Mouse (Mus musculus) hindbrain, embryonic 14.5 days (tissue): Measurements from ENCODE around the gene Pik3ap1. TPM values are rescaled to one million over a fixed set of nuclear protein-coding genes. Genes with fewer than 3 reads are reported as not detected.

Experiments
- ATAC-seq: fragments of 200-750 bp; cut with Nextera tagmentation; 2 replicates; pipeline ENCODE4 v1.8.0; 2017; ENCODE audit warnings: moderate number of reproducible peaks, mild to moderate bottlenecking, moderate TSS enrichment, moderate library complexity; ENCODE audit not compliant: low FRiP score
- DNase-seq: peaks from one replicate; pipeline ENCODE4 v3.0.0-alpha.2; 2015; ENCODE audit warnings: low spot score
- H3K27ac ChIP-seq: fragments of 300-500 bp; sonication (generic); 2 replicates; pipeline ENCODE4 v1.5.1; 2014; ENCODE audit warnings: mild to moderate bottlenecking, moderate library complexity
- H3K27me3 ChIP-seq: fragments of 300-500 bp; sonication (generic); 2 replicates; pipeline ENCODE4 v1.6.1; 2014; ENCODE audit warnings: mild to moderate bottlenecking, low read length, mixed read lengths; ENCODE audit not compliant: control insufficient read depth, insufficient read depth
- H3K36me3 ChIP-seq: fragments of 300-500 bp; sonication (generic); replicated peaks from 2 replicates; pipeline ENCODE4 v1.6.1; 2014; ENCODE audit not compliant: control insufficient read depth, insufficient read depth
- H3K4me1 ChIP-seq: fragments of 300-500 bp; sonication (generic); replicated peaks from 2 replicates; pipeline ENCODE4 v1.6.1; 2014; ENCODE audit warnings: antibody characterized with exemption, low read length, mixed read lengths; ENCODE audit not compliant: control insufficient read depth, insufficient read depth
- H3K4me2 ChIP-seq: fragments of 300-500 bp; sonication (generic); replicated peaks from 2 replicates; pipeline ENCODE4 v1.6.1; 2014; ENCODE audit warnings: mild to moderate bottlenecking, moderate library complexity
- H3K4me3 ChIP-seq: fragments of 300-500 bp; sonication (generic); replicated peaks from 2 replicates; pipeline ENCODE4 v1.5.1; 2014; ENCODE audit warnings: mild to moderate bottlenecking, low read length
- H3K9ac ChIP-seq: fragments of 300-500 bp; sonication (generic); 2 replicates; pipeline ENCODE4 v1.6.1; 2014
- H3K9me3 ChIP-seq: fragments of 300-500 bp; sonication (generic); 2 replicates; pipeline ENCODE4 v1.6.1; 2016; ENCODE audit warnings: low read length; ENCODE audit not compliant: control insufficient read depth
- WGBS: fragments of 180-500 bp; shearing (Covaris S2); extraction: QIAGEN DNeasy Blood & Tissue Kit; methylation state at CpG from one replicate; pipeline ENCODE4 v1.1.7; 2014; 5-methylcytosine and 5-hydroxymethylcytosine counted together
- polyA plus RNA-seq: library from polyadenylated mRNA; unstranded; fragments of >200 nt; fragmentation: Nextera tagmentation; extraction: Ambion mirVana; gene quantifications from 2 replicates; pipeline ENCODE4 v1.2.1, GENCODE M21; 2014

Pik3ap1 gene
- polyA plus RNA-seq, 1 experiment from 2014 or later: 2.2 TPM

GRCm38 (mm10) chr19:41360459-41360858, 24.4 kb downstream of the Pik3ap1 start:
- no peak overlapping the region for H3K4me3 ChIP-seq
- H3K4me1 ChIP-seq: no peaks in the 10 kb centered on the region
- H3K9ac ChIP-seq: no peak overlapping the region
- H3K9me3 ChIP-seq: no peaks in the 10 kb centered on the region
- WGBS: 3% methylated on average over 2 of the region's 2 CpGs
- H3K4me2 ChIP-seq: no peak overlapping the region
- DNase-seq (no peak), ATAC-seq (no peak)
- H3K36me3 ChIP-seq: no peaks in the 10 kb centered on the region
- H3K27ac ChIP-seq: no peak overlapping the region
- H3K27me3 ChIP-seq: no peaks in the 10 kb centered on the region

GRCm38 (mm10) chr19:41354287-41354951, 30.5 kb downstream of the Pik3ap1 start:
- no peaks in the 10 kb centered on the region for H3K9me3 ChIP-seq
- DNase-seq: no peak
- no peaks in the 10 kb centered on the region for H3K36me3 ChIP-seq
- no peaks in the 10 kb centered on the region for H3K4me1 ChIP-seq
- WGBS: 83% methylated on average over 17 of the region's 17 CpGs
- H3K4me3 ChIP-seq: no peak overlapping the region
- H3K9ac ChIP-seq: no peak overlapping the region
- ATAC-seq: no peak
- H3K27ac ChIP-seq: no peak overlapping the region
- H3K27me3 ChIP-seq: no peaks in the 10 kb centered on the region
- no peak overlapping the region for H3K4me2 ChIP-seq

- Histone ChIP-seq H3K4me1 (peaks cover 12% of the 10 kb centered on the region), H3K9me3 (no peaks in the 10 kb centered on the region), H3K4me2 (no peak overlapping the region), H3K9ac (no peak overlapping the region), H3K27ac (no peak overlapping the region), H3K27me3 (no peaks in the 10 kb centered on the region), H3K4me3 (no peak overlapping the region), H3K36me3 (no peaks in the 10 kb centered on the region)
- 88% methylated on average over 3 of the region's 3 CpGs for WGBS
- no peak for DNase-seq
- no peak for ATAC-seq
Measured at GRCm38 (mm10) chr19:41349624-41350023, 35.3 kb downstream of the Pik3ap1 start.

- H3K27ac ChIP-seq: no peak overlapping the region
- 88% methylated on average over 3 of the region's 3 CpGs for WGBS
- DNase-seq: no peak
- H3K4me1 ChIP-seq: peaks cover 17% of the 10 kb centered on the region
- H3K27me3 ChIP-seq: no peaks in the 10 kb centered on the region
- ATAC-seq: no peak
- H3K36me3 ChIP-seq: no peaks in the 10 kb centered on the region
- H3K4me2 ChIP-seq: no peak overlapping the region
- H3K9ac ChIP-seq: no peak overlapping the region
- H3K9me3 ChIP-seq: no peaks in the 10 kb centered on the region
- no peak overlapping the region for H3K4me3 ChIP-seq
Measured at GRCm38 (mm10) chr19:41348161-41348560, 36.7 kb downstream of the Pik3ap1 start.

GRCm38 (mm10) chr19:41347326-41347725, 37.6 kb downstream of the Pik3ap1 start:
- no peak for DNase-seq
- no peak overlapping the region for H3K9ac ChIP-seq
- H3K27me3 ChIP-seq: no peaks in the 10 kb centered on the region

GRCm38 (mm10) chr19:41346099-41346850, 38.6 kb downstream of the Pik3ap1 start:
- H3K36me3 ChIP-seq: no peaks in the 10 kb centered on the region
- no peak overlapping the region for H3K27ac ChIP-seq
- H3K9me3 ChIP-seq: no peaks in the 10 kb centered on the region
- H3K4me1 ChIP-seq: peaks cover 17% of the 10 kb centered on the region
- H3K4me3 ChIP-seq: no peak overlapping the region
- H3K27me3 ChIP-seq: no peaks in the 10 kb centered on the region
- no peak for DNase-seq
- no peak overlapping the region for H3K4me2 ChIP-seq
- no peak for ATAC-seq
- H3K9ac ChIP-seq: no peak overlapping the region
- WGBS: 47% methylated on average over 11 of the region's 11 CpGs

More at GRCm38 (mm10) chr19:41347326-41347725, 37.6 kb downstream of the Pik3ap1 start:
- Histone ChIP-seq H3K4me2 (no peak overlapping the region), H3K4me3 (no peak overlapping the region), H3K27ac (no peak overlapping the region), H3K36me3 (no peaks in the 10 kb centered on the region), H3K4me1 (peaks cover 17% of the 10 kb centered on the region), H3K9me3 (no peaks in the 10 kb centered on the region)
- WGBS: 89% methylated on average over 4 of the region's 4 CpGs
- ATAC-seq: no peak

GRCm38 (mm10) chr19:41345028-41345741, 39.7 kb downstream of the Pik3ap1 start:
- 49% methylated on average over 11 of the region's 11 CpGs for WGBS
- Histone ChIP-seq H3K27ac (0 out of 2 replicates have a peak overlapping the region, but pooled peaks have one; percentile 43), H3K4me1 (peaks cover 17% of the 10 kb centered on the region), H3K4me2 (no peak overlapping the region), H3K36me3 (no peaks in the 10 kb centered on the region), H3K9me3 (no peaks in the 10 kb centered on the region), H3K27me3 (no peaks in the 10 kb centered on the region), H3K4me3 (no peak overlapping the region), H3K9ac (no peak overlapping the region)
- DNase-seq (no peak), ATAC-seq (no peak)

- Histone ChIP-seq H3K9me3 (no peaks in the 10 kb centered on the region), H3K27ac (0 out of 2 replicates have a peak overlapping the region, but pooled peaks have one; percentile 43), H3K36me3 (no peaks in the 10 kb centered on the region), H3K9ac (no peak overlapping the region), H3K4me3 (no peak overlapping the region), H3K4me1 (peaks cover 17% of the 10 kb centered on the region), H3K4me2 (no peak overlapping the region), H3K27me3 (no peaks in the 10 kb centered on the region)
- DNase-seq (no peak), ATAC-seq (no peak)
- 89% methylated on average over 8 of the region's 8 CpGs for WGBS
Measured at GRCm38 (mm10) chr19:41344666-41345027, 40.3 kb downstream of the Pik3ap1 start.

GRCm38 (mm10) chr19:41342592-41343090, 42.3 kb downstream of the Pik3ap1 start:
- peaks cover 17% of the 10 kb centered on the region for H3K4me1 ChIP-seq
- no peak for DNase-seq
- no peak overlapping the region for H3K9ac ChIP-seq
- no peaks in the 10 kb centered on the region for H3K27me3 ChIP-seq
- 85% methylated on average over 6 of the region's 6 CpGs for WGBS
- H3K36me3 ChIP-seq: no peaks in the 10 kb centered on the region
- ATAC-seq: no peak
- H3K9me3 ChIP-seq: no peaks in the 10 kb centered on the region
- H3K4me2 ChIP-seq: no peak overlapping the region
- no peak overlapping the region for H3K4me3 ChIP-seq
- no peak overlapping the region for H3K27ac ChIP-seq
